Mouse (Mus musculus) G1E (cell line): ENCODE data around the gene Gcgr.

ENCODE experiments used
- CTCF ChIP-seq: IDR thresholded peaks from 2 replicates; pipeline ENCODE4 v1.5.1; 2012; ENCODE audit warnings: low read depth, low read length, inconsistent platforms, mixed read lengths
- GATA1 ChIP-seq: IDR thresholded peaks from 2 replicates; pipeline ENCODE4 v1.6.1; 2012; ENCODE audit warnings: borderline replicate concordance, low read length, inconsistent platforms, mixed read lengths
- GATA2 ChIP-seq: IDR thresholded peaks from 2 replicates; pipeline ENCODE4 v1.6.1; 2012; ENCODE audit warnings: low read depth, low read length, inconsistent platforms, borderline replicate concordance

- TF ChIP-seq GATA1, result no peak
- no peak for TF ChIP-seq CTCF
- TF ChIP-seq GATA2, result no peak
These were observed 47.7 kb downstream of the Gcgr start for GRCm38 (mm10) chr11:120578024-120578693.
